Mouse (Mus musculus) neural tube, embryonic 14.5 days (tissue): ENCODE results near the gene Olfr859. TPM values are rescaled to one million over a fixed set of nuclear protein-coding genes. Genes with fewer than 3 reads are reported as not detected.
"Not testable (repeated sequence)": the region's sequence is repeated elsewhere in the genome, so short reads cannot be mapped to it uniquely, and the experiment has no call there.

Experiments
- ATAC-seq: fragments of 200-750 bp; cut with Nextera tagmentation; 2 replicates; pipeline ENCODE4 v1.8.0; 2017; ENCODE audit warnings: low read depth, mild to moderate bottlenecking, moderate TSS enrichment, moderate library complexity
- H3K27ac ChIP-seq: fragments of 300-500 bp; sonication (generic); 2 replicates; pipeline ENCODE4 v1.5.1; 2014; ENCODE audit warnings: low read depth, mild to moderate bottlenecking, control low read depth, low read length, moderate library complexity, mixed read lengths
- H3K27me3 ChIP-seq: fragments of 300-500 bp; sonication (generic); 2 replicates; pipeline ENCODE4 v1.6.1; 2014; ENCODE audit warnings: low read length; ENCODE audit not compliant: control insufficient read depth, insufficient read depth
- H3K36me3 ChIP-seq: fragments of 300-500 bp; sonication (generic); 2 replicates; pipeline ENCODE4 v1.6.1; 2014; ENCODE audit warnings: low read length, mixed read lengths; ENCODE audit not compliant: control insufficient read depth, insufficient read depth
- H3K4me1 ChIP-seq: fragments of 300-500 bp; sonication (generic); 2 replicates; pipeline ENCODE4 v1.6.1; 2014; ENCODE audit warnings: low read length; ENCODE audit not compliant: control insufficient read depth, insufficient read depth
- H3K4me2 ChIP-seq: fragments of 300-500 bp; sonication (generic); 2 replicates; pipeline ENCODE4 v1.6.1; 2014; ENCODE audit warnings: mild to moderate bottlenecking, low read depth, low read length, control low read depth
- H3K4me3 ChIP-seq: fragments of 300-500 bp; sonication (generic); 2 replicates; pipeline ENCODE4 v1.5.1; 2014; ENCODE audit warnings: low read depth, low read length, control low read depth, mixed read lengths
- H3K9ac ChIP-seq: fragments of 300-500 bp; sonication (generic); replicated peaks from 2 replicates; pipeline ENCODE4 v1.6.1; 2014; ENCODE audit warnings: low read depth, mild to moderate bottlenecking, control low read depth, low read length, mixed read lengths
- H3K9me3 ChIP-seq: fragments of 300-500 bp; sonication (generic); 2 replicates; pipeline ENCODE4 v1.6.1; 2016; ENCODE audit warnings: low read length; ENCODE audit not compliant: control insufficient read depth
- WGBS: fragments of 180-500 bp; shearing (Covaris S2); extraction: QIAGEN DNeasy Blood & Tissue Kit; methylation state at CpG from one replicate; pipeline ENCODE4 v1.1.7; 2014; 5-methylcytosine and 5-hydroxymethylcytosine counted together
- polyA plus RNA-seq: library from polyadenylated mRNA; unstranded; fragments of >200 nt; fragmentation: Nextera tagmentation; extraction: Ambion mirVana; gene quantifications from 2 replicates; pipeline ENCODE4 v1.2.1, GENCODE M21; 2014

Olfr859 gene
- not detected in 2 replicates for polyA plus RNA-seq

GRCm38 (mm10) chr9:19804606-19805005 lies at the start of gene Olfr859:
TSS of gene Olfr859 (plus strand) at chr9:19804906.
- not testable (repeated sequence) for H3K9ac ChIP-seq, H3K36me3 ChIP-seq, H3K4me3 ChIP-seq, ATAC-seq, H3K4me1 ChIP-seq, H3K27me3 ChIP-seq, H3K27ac ChIP-seq, H3K4me2 ChIP-seq, H3K9me3 ChIP-seq
- WGBS, result 70% methylated on average over 1 of the region's 1 CpGs

GRCm38 (mm10) chr9:19769136-19769535 lies 35.6 kb upstream of the Olfr859 start:
- WGBS, result 88% methylated on average over 14 of the region's 14 CpGs
- Histone ChIP-seq H3K4me1 (no peaks in the 10 kb centered on the region), H3K27me3 (no peaks in the 10 kb centered on the region), H3K4me2 (no peak overlapping the region), H3K27ac (no peak overlapping the region), H3K9ac (no peak overlapping the region), H3K36me3 (no peaks in the 10 kb centered on the region), H3K4me3 (no peak overlapping the region), H3K9me3 (no peaks in the 10 kb centered on the region; the same call in 1 of the 2 replicates)
- ATAC-seq, result no peak

GRCm38 (mm10) chr9:19769701-19770100 lies 35.0 kb upstream of the Olfr859 start:
- no peaks in the 10 kb centered on the region for H3K27me3 ChIP-seq
- H3K27ac ChIP-seq, result no peak overlapping the region
- H3K4me1 ChIP-seq, result no peaks in the 10 kb centered on the region
- 93% methylated on average over 14 of the region's 14 CpGs for WGBS
- H3K9ac ChIP-seq, result no peak overlapping the region
- no peaks in the 10 kb centered on the region for H3K36me3 ChIP-seq
- no peak overlapping the region for H3K4me3 ChIP-seq
- ATAC-seq, result no peak
- H3K4me2 ChIP-seq, result no peak overlapping the region
- no peaks in the 10 kb centered on the region; the same call in 1 of the 2 replicates for H3K9me3 ChIP-seq

- Histone ChIP-seq H3K9me3 (no peaks in the 10 kb centered on the region), H3K36me3 (no peaks in the 10 kb centered on the region), H3K4me1 (no peaks in the 10 kb centered on the region), H3K27me3 (no peaks in the 10 kb centered on the region), H3K4me2 (no peak within 1 kb of the TSS), H3K9ac (no peak within 1 kb of the TSS), H3K27ac (no peak within 1 kb of the TSS), H3K4me3 (no peak within 1 kb of the TSS)
- no peak for ATAC-seq
Measured at GRCm38 (mm10) chr9:19779983-19780382, 24.7 kb upstream of the Olfr859 start, which contains the start of gene Olfr58. TSS of gene Olfr58 (plus strand) at chr9:19780283.

GRCm38 (mm10) chr9:19803000-19803399 lies 1.7 kb upstream of the Olfr859 start:
- no peak for ATAC-seq
- no peaks in the 10 kb centered on the region for H3K27me3 ChIP-seq

GRCm38 (mm10) chr9:19849647-19850046 lies 44.9 kb downstream of the Olfr859 start, which contains the start of gene Olfr860:
TSS of gene Olfr860 (minus strand) at chr9:19849747.
- 81% methylated on average over 1 of the region's 1 CpGs for WGBS
- no peaks in the 10 kb centered on the region for H3K27me3 ChIP-seq

More at GRCm38 (mm10) chr9:19803000-19803399, 1.7 kb upstream of the Olfr859 start:
- H3K9ac ChIP-seq, result no peak overlapping the region
- no peaks in the 10 kb centered on the region for H3K36me3 ChIP-seq
- H3K4me2 ChIP-seq, result no peak overlapping the region
- WGBS, result 79% methylated on average over 1 of the region's 1 CpGs
- H3K9me3 ChIP-seq, result no peaks in the 10 kb centered on the region; the same call in 1 of the 2 replicates
- H3K4me3 ChIP-seq, result no peak overlapping the region
- no peak overlapping the region for H3K27ac ChIP-seq
- H3K4me1 ChIP-seq, result no peaks in the 10 kb centered on the region

More at GRCm38 (mm10) chr9:19849647-19850046, 44.9 kb downstream of the Olfr859 start, which contains the start of gene Olfr860:
- no peak for ATAC-seq
- H3K4me1 ChIP-seq, result no peaks in the 10 kb centered on the region
- H3K4me2 ChIP-seq, result no peak within 1 kb of the TSS
- no peak within 1 kb of the TSS for H3K9ac ChIP-seq
- H3K9me3 ChIP-seq, result no peaks in the 10 kb centered on the region
- no peak within 1 kb of the TSS for H3K4me3 ChIP-seq
- H3K27ac ChIP-seq, result no peak within 1 kb of the TSS
- H3K36me3 ChIP-seq, result no peaks in the 10 kb centered on the region

Other genes with a start within 250 kb of the Olfr859 start
- not detected in 2 replicates for gene Olfr854, start 237.5 kb upstream of the Olfr859 start, polyA plus RNA-seq
- gene Olfr855, start 222.3 kb upstream of the Olfr859 start, polyA plus RNA-seq, result not detected in 2 replicates
- 37.6 and 41.8 TPM in 2 replicates for gene Zfp317, start 182.8 kb upstream of the Olfr859 start, polyA plus RNA-seq
- gene Olfr857, start 95.5 kb upstream of the Olfr859 start, polyA plus RNA-seq, result not detected in 2 replicates
- not detected in 2 replicates for gene Olfr58, start 24.6 kb upstream of the Olfr859 start, polyA plus RNA-seq
- gene Olfr860, start 44.8 kb downstream of the Olfr859 start, polyA plus RNA-seq, result not detected in 2 replicates
- gene Olfr862, start 83.1 kb downstream of the Olfr859 start, polyA plus RNA-seq, result not detected in 2 replicates
- 0.15 and 0.20 TPM in 2 replicates for gene Olfr77, start 112.0 kb downstream of the Olfr859 start, polyA plus RNA-seq
- not detected in 2 replicates for gene Olfr866, start 223.1 kb downstream of the Olfr859 start, polyA plus RNA-seq